Mouse (Mus musculus) C2C12 (cell line): ENCODE results near the gene Zscan18. TPM values are rescaled to one million over a fixed set of nuclear protein-coding genes. Genes with fewer than 3 reads are reported as not detected.
"Not testable (repeated sequence)": the region's sequence is repeated elsewhere in the genome, so short reads cannot be mapped to it uniquely, and the experiment has no call there.

Source experiments
- H3K27me3 ChIP-seq: one replicate; pipeline ENCODE4 v1.6.1; 2011; ENCODE audit not compliant: control insufficient read depth, insufficient read depth, insufficient read length
- H3K36me3 ChIP-seq: one replicate; pipeline ENCODE4 v1.6.1; 2011; ENCODE audit not compliant: control insufficient read depth, insufficient read depth
- H3K4me3 ChIP-seq: one replicate; pipeline ENCODE4 v1.5.1; 2011; ENCODE audit warnings: mild to moderate bottlenecking, control low read depth; ENCODE audit not compliant: poor library complexity, insufficient read depth, severe bottlenecking
- H3K79me2 ChIP-seq: one replicate; pipeline ENCODE4 v1.6.1; 2011; ENCODE audit not compliant: control insufficient read depth, insufficient read depth
- H3K79me3 ChIP-seq: one replicate; pipeline ENCODE4 v1.6.1; 2011; ENCODE audit warnings: low read depth, control low read depth
- H3ac ChIP-seq: one replicate; pipeline ENCODE3; 2011; ENCODE audit warnings: low read depth; ENCODE audit not compliant: control insufficient read depth, insufficient read length
- CEBPB ChIP-seq: IDR thresholded peaks from one replicate; pipeline ENCODE4 v1.6.1; 2011; ENCODE audit warnings: low read depth, mild to moderate bottlenecking, control low read depth, moderate library complexity
- CTCF ChIP-seq: IDR thresholded peaks from one replicate; pipeline ENCODE4 v1.5.1; 2011; ENCODE audit not compliant: control insufficient read depth, insufficient read depth, insufficient read length
- FOSL1 ChIP-seq: IDR thresholded peaks from one replicate; pipeline ENCODE4 v1.8.0; 2011; ENCODE audit warnings: mild to moderate bottlenecking, low read length; ENCODE audit not compliant: poor library complexity, insufficient read depth, severe bottlenecking
- MAX ChIP-seq: IDR thresholded peaks from one replicate; pipeline ENCODE4 v1.6.1; 2011; ENCODE audit warnings: mild to moderate bottlenecking, control low read depth
- MYOD1 ChIP-seq: IDR thresholded peaks from one replicate; pipeline ENCODE4 v1.6.1; 2011; ENCODE audit warnings: low read depth; ENCODE audit not compliant: control insufficient read depth, insufficient read length
- MYOG ChIP-seq: IDR thresholded peaks from one replicate; pipeline ENCODE4 v1.6.1; 2011; ENCODE audit not compliant: control insufficient read depth, insufficient read length; ENCODE audit errors: extremely low read depth
- USF1 ChIP-seq: IDR thresholded peaks from one replicate; pipeline ENCODE4 v1.6.1; 2011; ENCODE audit warnings: low read depth, mild to moderate bottlenecking, control low read depth, moderate library complexity
- polyA plus RNA-seq: library from polyadenylated mRNA; unstranded; fragments of >200 nt; fragmentation: generic; extraction: Trizol; gene quantifications from one replicate; pipeline ENCODE4 v1.2.1, GENCODE M21; 2012; ENCODE audit warnings: missing spikeins

The Zscan18 gene
- polyA plus RNA-seq, 1 experiment = 0.05 TPM

DNA sequence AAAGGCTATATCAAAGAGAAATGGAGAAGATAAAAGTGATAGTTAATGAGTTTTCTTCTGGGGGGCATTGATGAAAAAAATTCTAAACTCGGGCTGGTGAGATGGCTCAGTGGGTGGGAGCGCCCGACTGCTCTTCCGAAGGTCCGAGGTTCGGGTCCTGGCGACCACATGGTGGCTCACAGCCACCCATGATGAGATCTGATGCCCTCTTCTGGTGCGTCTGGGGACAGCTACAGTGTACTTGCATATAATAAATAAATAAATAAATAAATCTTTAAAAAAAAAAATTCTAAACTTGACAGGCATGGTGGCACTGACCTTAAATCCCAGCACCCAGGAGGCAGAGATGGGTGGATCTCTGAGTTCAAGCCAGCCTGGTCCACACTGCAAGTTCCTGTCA, 12.1 kb upstream of the Zscan18 start:
- Histone ChIP-seq H3ac (no peak overlapping the region), H3K27me3 (no peaks in the 10 kb centered on the region), H3K79me3 (peaks cover 22% of the 10 kb centered on the region), H3K4me3 (no peak overlapping the region), H3K36me3 (peaks cover 10% of the 10 kb centered on the region), H3K79me2 (peaks cover 28% of the 10 kb centered on the region)
- no peak for TF ChIP-seq MYOD1
- no peak for TF ChIP-seq CTCF

DNA sequence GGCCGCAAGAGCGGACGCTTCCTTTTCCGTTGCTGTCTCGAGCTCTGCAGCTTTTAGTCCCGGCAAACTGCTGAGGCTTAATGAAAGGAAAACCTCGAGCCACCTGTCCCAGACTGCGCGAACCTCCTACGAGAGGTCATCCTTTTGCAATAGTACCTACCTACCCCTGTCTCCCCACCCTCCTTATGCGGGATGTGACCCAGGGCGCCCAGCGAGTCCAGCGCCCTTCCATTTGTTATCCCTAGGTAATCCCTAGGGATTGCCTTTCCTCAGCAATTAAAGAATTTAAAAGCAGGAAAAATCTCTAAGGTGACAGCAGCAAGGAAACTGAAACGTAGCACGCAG, 264 bp upstream of the Zscan18 start:
- no peak overlapping the region for H3K4me3 ChIP-seq
- H3K79me3 ChIP-seq = no peaks in the 10 kb centered on the region
- H3K27me3 ChIP-seq = no peaks in the 10 kb centered on the region
- no peak for TF ChIP-seq FOSL1
- TF ChIP-seq MAX = no peak
- no peak for TF ChIP-seq MYOG
- no peak for TF ChIP-seq CEBPB
- no peak for TF ChIP-seq USF1
- no peak for TF ChIP-seq CTCF
- no peak for TF ChIP-seq MYOD1
- H3ac ChIP-seq = no peak overlapping the region
- H3K36me3 ChIP-seq = peaks cover 16% of the 10 kb centered on the region
- H3K79me2 ChIP-seq = no peaks in the 10 kb centered on the region

GRCm38 (mm10) chr7:12799554-12799953, 3.9 kb downstream of the Zscan18 start:
- Histone ChIP-seq H3K36me3 (no peaks in the 10 kb centered on the region), H3K79me2 (no peaks in the 10 kb centered on the region), H3K27me3 (no peaks in the 10 kb centered on the region), H3ac (no peak overlapping the region), H3K4me3 (no peak overlapping the region), H3K79me3 (no peaks in the 10 kb centered on the region)
- TF ChIP-seq USF1 (no peak), CEBPB (no peak), FOSL1 (no peak), MYOG (no peak), MAX (no peak), CTCF (no peak), MYOD1 (no peak)

DNA sequence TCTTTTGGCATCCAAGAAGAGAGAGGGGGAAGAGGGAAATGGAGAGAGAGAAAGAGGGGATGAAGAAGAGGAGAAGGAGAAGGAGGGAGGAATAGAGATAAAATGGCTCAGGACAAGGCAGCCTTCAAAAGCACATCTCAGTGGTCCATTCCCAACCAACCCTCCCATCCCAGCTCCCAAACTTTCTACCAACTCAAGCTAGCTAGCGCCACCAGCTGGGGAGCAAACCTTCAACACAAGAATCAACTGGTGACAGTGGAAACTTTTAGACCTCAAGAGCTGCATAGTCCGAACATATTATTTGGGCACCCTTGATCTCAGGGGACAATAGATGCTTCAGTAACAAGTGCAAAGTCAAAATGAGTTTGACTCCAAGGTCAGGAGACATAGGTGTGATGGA, 5.5 kb downstream of the Zscan18 start:
- Histone ChIP-seq H3K79me2 (no peaks in the 10 kb centered on the region), H3ac (no peak overlapping the region), H3K27me3 (no peaks in the 10 kb centered on the region), H3K4me3 (no peak overlapping the region), H3K79me3 (no peaks in the 10 kb centered on the region), H3K36me3 (no peaks in the 10 kb centered on the region)
- TF ChIP-seq USF1 (no peak), MYOG (no peak), MYOD1 (no peak), CEBPB (no peak), MAX (no peak), CTCF (no peak), FOSL1 (no peak)

- not testable (repeated sequence) for H3ac ChIP-seq, H3K36me3 ChIP-seq, H3K79me3 ChIP-seq, H3K4me3 ChIP-seq, H3K79me2 ChIP-seq, H3K27me3 ChIP-seq
Observed at GRCm38 (mm10) chr7:12792624-12793023, 10.8 kb downstream of the Zscan18 start.

- no peaks in the 10 kb centered on the region for H3K79me2 ChIP-seq
- H3K27me3 ChIP-seq = no peaks in the 10 kb centered on the region
- H3K79me3 ChIP-seq = no peaks in the 10 kb centered on the region
- TF ChIP-seq MYOD1 = no peak
- no peak for TF ChIP-seq USF1
- no peak overlapping the region for H3ac ChIP-seq
- no peaks in the 10 kb centered on the region for H3K36me3 ChIP-seq
- no peak overlapping the region for H3K4me3 ChIP-seq
Observed at GRCm38 (mm10) chr7:12788025-12788424, 15.4 kb downstream of the Zscan18 start.

DNA sequence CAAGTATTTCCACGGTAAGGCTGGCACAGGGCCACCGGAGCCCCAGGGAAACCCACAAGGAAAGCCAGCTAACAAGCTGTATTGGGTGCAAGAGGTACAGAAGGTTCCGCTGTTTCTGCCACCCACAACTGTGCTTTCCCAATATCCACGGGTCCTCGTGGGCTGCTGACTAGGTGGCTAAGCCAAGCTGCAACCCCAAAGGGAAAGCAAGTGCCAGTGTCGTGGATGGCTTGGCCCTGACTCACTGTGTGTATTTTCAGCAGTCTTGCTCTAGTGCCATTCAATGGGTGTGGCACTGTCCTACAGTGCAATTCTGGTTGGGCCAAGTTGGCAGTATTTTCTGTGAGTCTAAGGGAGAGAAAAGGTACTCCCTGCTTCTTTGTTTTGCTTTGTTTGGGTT, 16.1 kb downstream of the Zscan18 start:
- TF ChIP-seq MYOD1 (no peak), MYOG (no peak), CEBPB (no peak), MAX (no peak), USF1 (no peak), CTCF (no peak), FOSL1 (no peak)
- Histone ChIP-seq H3ac (no peak overlapping the region), H3K36me3 (no peaks in the 10 kb centered on the region), H3K4me3 (no peak overlapping the region), H3K79me3 (no peaks in the 10 kb centered on the region), H3K27me3 (no peaks in the 10 kb centered on the region), H3K79me2 (no peaks in the 10 kb centered on the region)
